Mouse (Mus musculus): ENCODE data around the gene Gm20388. TPM values are rescaled to one million over a fixed set of nuclear protein-coding genes. Genes with fewer than 3 reads are reported as not detected.

The Gm20388 gene
- total RNA-seq, 2 experiments from 2014 or later, result 4.4 to 7.8 TPM

DNA sequence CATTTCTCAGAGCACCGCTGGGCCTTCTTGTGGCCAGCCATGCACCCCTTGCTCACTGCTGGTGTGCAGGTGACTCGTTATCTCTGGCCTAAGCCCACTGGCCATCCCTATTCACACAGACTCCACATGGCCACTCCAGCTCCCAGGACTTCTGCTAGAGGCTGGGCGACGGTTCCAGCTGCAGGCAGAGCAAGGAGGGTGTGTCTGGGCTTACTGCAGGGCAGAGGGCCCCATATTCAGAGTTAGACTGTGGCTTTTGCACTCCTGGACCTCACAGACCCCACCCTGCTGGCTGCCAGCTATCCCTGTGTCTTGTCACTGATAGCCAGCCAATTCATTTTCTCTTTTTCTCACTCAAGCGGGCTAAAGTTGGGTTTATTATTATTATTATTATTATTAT is 773.4 kb downstream of the Gm20388 start:
- no peak for DNase-seq (ENCODE audit: low spot score in 2 of 2)

DNA sequence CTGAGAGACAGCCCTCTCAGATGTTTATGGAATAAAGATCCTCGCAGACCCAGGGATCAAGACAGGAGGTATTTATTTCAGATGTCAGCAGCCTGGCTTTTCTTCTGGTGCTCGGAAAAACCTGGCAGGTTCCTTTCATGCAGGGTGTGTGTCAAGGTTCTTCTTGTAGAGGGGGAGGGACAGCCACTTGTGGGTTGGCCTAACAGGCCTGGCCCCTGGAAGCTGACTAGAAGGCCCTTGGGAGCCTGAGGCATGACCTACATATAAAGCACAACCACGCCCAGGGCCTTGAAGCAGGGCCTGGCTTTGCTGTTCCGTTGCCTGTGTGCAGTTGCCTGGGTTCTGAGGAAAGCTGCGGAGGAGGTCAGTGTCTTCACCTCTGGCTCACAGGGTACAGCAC is 774.5 kb downstream of the Gm20388 start:
- DNase-seq (ENCODE audit: low spot score in 2 of 2), result no peak

DNA sequence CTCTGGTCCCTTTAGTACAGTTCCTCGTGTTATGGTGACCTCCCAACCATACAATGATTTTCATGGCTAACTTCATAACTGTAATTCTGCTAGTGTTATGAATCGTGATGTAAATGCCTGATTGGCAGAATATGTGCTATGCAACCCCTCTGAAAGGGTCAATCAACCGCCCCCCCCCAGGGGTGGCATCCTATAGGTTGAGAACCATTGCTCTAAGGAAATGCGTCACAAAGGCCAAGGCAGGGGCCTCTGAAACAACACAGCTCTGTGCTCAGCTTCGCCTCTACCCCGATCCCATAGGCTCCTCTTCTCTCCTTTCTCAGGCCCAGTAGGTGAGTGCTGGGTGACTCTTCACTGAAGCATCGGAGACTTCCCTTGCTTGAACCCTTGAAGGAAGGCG is 775.0 kb downstream of the Gm20388 start:
- no peak for DNase-seq (ENCODE audit: low spot score in 2 of 2)

DNA sequence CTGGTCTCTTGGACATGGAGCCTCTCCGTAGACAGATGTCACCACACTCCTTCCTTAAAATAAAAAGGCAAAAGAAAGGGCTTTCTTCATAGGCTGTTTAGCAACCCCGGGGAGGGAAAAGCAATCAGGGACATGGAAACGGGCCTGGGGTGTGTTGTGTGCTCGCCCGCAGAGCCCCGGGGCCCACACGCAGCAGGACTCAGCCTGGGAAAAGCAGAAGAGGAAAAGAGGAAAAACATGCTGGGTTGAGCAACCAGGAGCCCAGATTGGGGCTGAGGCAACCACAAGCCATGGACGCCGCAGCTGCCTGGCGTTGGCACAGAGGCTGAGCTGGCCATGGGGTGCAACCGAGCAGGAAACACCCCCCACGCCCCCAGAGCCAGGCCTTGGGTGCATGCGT is 775.4 kb downstream of the Gm20388 start:
- DNase-seq (ENCODE audit: low spot score in 2 of 2), result no peak

DNA sequence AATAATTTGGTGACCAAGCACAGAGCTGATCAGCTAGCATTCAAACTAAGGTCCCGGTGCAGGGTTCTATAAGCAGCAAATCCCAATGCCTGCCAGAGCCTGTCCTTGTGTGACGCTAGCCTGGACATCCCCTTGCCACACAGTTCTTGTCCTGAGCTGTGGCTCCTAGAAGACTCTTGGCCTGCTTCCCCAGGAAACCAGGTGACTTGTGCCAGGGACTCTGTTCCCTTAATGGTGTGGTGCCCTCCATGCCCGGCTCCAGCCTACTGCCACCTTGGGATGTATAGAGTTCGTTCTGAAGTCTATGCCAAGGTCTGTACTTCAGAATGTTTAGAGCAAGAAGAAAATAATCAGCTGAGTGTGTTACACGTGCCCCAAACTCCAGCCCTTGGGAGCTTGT is 775.9 kb downstream of the Gm20388 start:
- DNase-seq (ENCODE audit: low spot score in 2 of 2), result no peak

DNA sequence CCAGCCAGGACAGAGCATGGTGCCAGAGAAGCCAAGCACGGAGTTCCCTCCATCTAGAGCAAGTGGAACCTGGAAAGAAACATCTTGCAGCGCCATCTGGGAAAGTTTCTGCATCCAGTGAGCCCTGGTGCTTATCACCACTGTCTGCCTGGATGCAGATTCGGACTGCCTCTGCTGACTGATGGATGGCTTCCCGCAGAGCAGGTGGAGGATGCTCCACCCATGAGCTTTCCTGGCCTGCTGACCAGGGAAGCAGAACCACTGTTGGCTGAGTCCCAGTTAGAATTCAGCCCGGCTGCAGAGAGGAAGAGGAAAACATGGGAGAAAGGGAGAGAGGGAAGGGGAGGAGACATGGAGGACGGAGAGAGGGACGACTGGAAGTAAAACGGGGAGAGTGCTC is 777.1 kb downstream of the Gm20388 start:
- DNase-seq (ENCODE audit: low spot score in 2 of 2), result no peak

DNA sequence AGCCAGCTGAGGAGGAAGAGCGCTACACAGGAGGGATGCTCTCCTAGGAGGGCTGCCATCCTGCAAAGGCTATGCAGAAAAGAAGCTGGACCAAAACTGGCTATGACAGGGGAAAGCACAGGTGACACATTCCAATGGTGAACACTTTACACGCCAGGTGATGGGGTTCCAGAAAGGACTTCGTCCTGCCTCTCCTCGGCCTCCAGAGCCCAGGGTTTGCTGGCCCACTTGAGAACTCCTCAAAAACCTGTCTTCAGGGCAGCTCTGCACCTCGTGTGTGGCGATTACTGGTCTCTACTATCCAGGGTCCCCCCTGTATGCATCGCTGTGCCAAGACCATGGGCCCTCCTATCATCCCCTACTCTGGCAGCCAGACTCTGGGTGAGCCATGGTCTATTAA is 777.9 kb downstream of the Gm20388 start:
- DNase-seq (ENCODE audit: low spot score in 2 of 2), result no peak

DNA sequence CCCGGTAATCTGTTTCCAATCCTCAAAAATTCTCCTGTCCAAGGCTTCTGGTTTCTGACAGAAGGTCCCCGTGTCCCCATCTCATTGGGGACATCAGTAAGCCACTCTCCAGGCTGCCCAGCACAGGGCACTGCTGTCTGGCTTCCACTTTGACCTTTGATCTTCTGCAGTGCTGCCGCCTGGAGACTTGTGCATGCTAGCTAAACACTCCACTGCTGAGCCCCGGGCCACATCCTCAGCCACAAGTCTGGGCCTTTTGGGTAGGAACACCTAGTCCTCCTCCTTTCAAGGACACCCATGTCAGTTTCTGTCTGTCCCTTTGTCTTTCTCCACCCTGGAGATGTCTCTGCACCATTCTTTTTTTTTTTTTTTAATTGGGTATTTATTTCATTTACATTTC is 782.3 kb downstream of the Gm20388 start:
- DNase-seq (ENCODE audit: low spot score in 2 of 2), result no peak

DNA sequence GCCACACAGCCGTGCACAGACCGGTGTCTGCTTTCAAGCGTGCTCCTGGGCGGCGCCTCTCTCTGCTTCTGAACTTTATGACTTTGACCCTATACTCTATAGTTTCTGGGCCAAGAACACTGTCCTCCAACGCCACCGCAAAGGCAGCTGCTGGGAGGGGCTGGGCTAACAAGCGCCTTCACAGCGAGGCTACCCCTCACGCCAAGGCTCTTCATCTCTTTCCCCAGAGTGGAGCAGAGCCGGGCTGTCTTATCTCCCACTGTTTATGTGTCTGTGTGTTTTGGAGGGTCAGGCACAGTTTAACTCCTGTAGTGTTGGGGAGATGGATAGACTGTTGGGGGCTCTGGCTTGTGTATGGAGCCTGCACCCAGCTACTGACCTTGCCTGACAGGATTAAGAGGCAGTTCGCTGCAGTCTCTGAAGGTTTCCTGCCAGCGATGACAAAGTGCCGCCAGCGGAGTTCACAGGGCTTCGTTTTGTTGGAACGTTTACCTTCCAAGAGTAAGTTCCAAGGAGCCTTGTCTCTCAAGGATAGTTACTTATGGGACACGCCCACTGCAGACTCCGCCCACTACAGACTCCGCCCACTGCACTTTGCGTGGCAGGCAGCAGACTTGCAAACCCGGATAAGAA is 783.3 kb downstream of the Gm20388 start:
- no peak for DNase-seq (ENCODE audit: low spot score in 2 of 2)

DNA sequence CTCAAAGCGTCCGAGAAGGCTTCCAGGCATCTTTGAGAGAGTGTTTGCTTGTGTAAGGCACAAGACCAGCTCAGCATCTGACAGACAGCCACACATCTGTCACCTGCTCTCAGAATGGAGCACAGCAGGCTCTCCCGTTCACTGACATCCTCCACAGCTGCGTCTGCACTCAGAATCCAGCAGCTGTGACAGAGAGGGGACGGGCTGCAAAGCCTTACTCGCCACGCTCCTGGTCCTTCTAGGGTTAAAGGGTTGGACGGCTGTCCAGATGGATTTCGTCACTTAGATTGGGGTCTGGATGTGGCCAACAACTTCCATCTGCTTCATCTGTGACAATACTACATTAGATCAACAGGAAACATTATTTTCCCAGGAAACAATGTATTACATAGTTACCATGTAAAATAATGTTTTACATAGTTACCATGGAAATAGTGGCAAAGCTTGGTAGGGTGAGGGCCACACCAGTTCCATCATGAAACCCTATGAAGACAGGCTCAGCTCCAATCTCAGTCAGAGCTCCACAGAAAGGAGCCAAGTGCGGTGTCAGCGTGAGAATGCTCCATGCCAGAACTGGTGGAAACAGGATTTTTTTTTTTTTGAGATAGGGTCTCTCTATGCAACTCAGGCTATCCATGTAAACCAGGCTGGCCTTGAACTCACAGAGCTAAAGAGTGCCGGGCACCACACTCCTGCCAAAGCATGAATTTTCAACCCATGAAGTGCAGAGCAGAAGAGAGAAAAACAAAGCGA is 785.9 kb downstream of the Gm20388 start:
- no peak for DNase-seq (ENCODE audit: low spot score in 2 of 2)

DNA sequence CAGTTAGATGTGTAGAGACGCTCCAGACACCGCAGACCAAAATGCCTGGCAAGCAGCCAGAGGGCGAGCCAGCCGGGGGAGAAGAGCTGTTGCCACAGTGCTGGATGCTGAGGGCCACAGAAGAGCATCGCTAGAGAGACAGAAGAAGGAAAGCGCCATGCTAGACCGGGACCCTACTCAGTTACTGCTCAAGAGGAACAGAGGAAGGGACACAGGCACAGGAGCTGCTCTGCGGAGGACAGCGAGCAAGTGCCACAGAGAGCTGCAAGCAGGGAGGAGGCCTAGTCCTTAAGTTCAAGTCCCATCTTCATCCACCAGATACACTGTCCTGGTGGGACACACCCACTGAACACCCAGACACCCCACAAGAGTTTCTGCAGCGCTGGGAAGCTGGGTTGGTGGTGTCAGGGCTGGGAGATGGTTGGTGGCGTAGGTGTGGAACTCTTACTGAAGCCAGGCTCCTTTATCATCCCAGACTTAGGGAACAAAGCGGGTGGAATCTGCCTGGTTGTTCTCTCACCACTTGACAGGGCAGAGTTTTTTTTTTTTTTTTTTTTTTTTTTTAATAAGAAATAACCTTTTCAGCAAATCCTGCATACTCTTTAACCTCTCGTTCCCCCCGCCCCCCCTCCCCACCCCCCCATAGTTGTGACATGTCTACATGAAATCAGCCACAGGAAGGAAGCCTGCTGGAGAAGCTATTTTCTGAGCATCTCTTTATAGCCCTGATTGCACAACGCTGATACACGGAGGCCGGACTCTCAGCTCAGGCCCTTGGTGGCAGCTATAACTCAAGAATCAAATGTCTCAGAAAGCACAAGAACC is 786.7 kb downstream of the Gm20388 start:
- no peak for DNase-seq (ENCODE audit: low spot score in 2 of 2)

DNA sequence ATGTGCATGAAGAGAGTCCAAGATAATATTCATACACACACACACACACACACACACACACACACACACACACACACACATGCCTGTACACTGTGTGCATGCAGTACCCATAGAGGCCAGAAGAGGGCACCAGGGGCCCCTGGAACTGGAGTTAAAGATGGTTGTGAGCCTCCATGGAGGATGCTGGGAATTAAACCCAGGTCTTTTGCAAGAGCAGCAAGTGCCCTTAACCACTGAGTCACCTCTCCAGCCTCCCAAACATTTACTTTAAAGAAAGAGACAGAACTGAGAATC is 787.3 kb downstream of the Gm20388 start:
- DNase-seq (ENCODE audit: low spot score in 2 of 2), result no peak

DNA sequence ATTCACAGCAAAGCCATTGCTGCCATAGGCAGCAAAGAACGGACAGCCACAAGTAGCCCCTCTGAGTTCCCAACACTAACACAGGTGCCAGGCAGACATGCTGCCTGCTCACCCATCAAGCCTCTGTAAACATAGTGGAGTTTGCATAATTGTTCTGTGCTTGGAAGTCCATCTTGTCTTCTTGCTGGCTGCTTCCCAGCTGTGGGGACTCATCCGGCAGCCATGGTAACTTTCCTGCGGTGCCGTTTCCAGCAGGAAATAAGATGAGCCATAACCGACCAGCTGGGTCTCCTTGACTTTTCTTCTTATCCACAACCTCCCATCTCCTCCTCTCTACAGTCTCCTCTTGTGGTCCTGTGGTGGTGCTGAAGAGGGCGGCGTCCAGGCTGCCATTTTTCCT is 787.8 kb downstream of the Gm20388 start:
- no peak for DNase-seq (ENCODE audit: low spot score in 2 of 2)

DNA sequence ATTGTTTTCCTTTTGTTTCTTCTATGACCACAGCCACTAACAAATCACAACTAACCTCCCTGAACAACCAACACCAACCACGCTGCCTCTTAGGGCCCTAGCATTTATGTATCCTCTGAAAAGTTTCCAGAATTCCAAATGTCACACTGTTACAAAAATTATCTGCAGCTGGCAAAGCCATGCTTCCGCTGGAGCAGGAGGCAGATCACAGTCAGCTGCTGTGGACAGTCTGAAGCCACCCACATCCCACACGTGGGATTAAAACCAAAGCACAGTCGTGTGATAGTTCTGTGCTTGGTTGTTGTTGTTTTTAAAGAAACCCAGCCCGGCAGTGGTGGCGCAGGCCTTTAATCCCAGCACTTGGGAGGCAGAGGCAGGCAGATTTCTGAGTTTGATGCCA is 788.4 kb downstream of the Gm20388 start:
- DNase-seq (ENCODE audit: low spot score in 2 of 2), result no peak

DNA sequence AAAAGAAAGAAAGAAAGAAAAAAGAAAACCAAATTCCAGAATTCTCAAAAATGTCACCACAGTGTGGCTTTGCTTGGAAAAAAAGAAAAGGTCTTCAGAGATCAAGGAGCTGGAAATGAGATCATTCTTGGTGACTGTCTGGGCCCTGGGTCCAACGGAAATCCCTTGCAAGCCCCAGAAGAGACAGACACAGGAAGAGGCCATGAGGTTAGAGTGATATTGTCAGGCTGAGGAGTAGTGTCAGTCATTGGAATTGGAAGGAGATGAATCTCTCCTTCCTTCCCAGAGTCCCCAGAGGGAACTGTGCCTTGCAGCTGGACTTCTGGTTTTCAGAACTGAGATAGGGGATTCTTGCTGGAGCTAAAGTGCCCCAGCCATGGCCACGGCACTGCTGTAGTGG is 788.9 kb downstream of the Gm20388 start:
- no peak for DNase-seq (ENCODE audit: low spot score in 2 of 2)

DNA sequence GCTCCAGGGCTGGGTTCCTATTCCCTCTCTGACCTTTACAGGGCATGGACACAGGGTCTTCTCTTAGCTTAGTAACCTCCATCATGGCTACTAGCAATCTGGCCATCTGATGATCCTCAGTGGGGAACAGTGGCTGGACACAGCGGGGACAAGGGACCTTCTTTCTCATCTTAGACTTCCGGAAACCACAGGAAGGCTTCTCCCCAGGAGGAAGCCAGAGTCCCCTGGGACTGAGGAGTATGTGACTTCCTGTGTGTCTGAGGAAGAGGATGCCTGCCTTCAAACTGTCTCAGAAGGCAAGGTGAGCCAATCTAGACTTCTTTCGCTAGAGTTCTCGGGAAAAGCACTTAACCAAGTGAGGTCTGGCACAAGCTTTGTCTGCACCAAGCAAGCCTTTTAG is 789.4 kb downstream of the Gm20388 start:
- DNase-seq (ENCODE audit: low spot score in 2 of 2), result no peak

DNA sequence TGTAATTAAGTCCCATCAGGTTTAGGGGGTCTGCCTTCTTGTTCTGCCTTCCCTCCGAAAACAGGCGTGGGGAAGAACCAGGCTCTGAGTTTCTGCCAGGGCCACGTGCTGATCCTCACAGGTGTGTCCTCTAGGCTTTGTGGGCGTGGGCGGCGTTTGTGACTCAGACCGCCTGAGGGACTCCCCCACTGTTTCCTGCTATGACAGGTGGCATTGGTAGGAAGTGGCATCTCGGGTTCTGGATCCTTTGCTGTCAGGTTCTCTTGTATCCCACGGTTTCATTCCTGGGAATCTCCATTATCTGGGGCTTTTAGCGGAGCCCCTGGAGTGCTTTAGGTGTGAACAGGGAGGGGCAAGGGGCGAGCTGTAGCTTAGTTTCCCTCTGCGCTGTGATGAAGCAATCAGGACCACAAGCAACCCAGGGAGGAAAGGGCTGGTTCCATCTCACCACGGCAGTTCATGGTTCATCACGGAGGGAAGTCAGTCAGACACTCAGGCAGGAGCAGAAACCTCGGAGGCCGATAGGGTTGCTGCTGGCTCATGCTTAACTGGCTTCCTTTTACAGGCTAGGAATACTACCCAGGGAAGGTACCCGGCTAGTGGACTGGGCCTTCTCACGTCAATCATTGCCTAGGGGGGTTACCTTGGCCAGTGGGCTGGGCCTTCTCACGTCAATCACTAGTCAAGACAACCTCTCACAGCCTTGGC is 791.3 kb downstream of the Gm20388 start:
- peak in 1 of 2 experiments; percentile 26 for DNase-seq (ENCODE audit: low spot score in 2 of 2)

DNA sequence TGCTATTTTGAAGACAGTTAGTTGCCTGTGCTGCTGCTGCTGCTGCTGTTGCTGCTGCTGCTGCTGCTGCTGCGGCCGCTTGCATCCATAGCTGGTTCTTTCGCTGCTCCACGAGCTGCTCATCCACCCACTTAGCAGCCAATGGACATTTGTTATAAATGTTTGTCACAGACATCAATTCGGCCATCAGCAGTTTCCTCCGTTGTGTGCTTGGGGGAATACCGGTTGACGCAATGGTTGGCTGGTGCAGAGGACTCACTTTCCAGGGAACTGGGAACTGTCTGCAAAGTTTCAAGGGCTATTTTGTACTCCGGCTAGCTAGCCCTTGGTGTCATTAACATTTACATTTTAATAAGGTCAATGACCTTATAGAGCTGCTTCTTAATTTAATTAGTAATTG is 793.6 kb downstream of the Gm20388 start:
- DNase-seq (ENCODE audit: low spot score in 2 of 2), result no peak

DNA sequence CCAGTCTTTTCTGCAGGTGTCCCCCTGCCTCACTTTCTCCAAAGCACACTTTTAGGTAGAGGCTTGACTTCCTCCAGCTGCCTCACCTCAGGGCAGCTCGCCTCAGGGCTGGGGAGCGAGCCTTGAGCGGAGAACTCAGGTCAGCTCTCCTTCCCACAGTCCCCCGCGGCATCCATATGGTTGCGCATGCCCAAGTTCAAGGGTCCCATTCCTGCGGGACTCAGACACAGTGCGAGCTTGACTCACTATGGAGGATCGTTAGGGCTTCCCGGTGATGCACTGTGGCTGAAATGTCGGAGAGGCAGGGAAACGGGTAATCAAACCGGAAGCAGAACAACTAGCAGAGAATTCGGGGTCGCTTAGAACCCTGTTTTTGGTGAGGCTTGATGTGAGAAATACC is 794.5 kb downstream of the Gm20388 start:
- no peak for DNase-seq (ENCODE audit: low spot score in 2 of 2)

DNA sequence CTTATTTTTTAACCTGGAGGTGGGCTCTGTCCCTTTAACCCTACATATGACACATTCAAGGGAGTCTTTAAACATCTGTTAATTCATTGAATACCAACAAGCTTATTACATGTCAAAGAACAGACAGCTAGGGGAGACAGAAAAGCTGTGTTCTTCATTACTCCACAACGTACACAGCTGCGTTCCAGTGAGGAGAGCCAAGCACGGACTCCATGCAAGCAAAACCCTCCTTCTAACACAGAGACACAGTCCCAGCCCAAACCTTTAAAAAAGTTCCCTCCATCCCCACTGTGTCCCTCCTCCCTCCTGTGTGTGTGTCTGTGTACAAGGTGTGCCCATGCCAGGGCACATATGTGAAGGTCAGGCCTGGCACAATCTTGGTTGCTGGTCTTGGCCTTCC is 795.6 kb downstream of the Gm20388 start:
- DNase-seq (ENCODE audit: low spot score in 2 of 2), result no peak

DNA sequence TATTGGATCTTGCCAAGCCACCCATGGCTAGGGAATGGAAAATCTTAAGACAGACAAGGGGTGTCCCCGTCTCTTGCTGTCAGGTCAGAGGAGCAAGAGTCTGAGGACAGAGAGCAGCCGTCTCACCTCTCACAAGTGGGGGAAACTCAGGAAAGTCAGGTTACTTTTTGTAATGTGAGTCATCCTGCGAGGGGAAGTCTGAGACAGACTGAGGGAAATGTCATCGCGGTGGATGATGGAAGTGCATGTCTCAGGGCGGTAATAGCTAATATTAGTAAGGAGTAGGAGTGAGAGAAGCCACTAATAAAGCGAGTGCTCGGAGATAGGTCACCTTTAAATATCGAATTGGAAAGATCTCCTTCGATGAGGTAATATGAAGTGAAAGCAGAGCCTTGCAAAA is 798.5 kb downstream of the Gm20388 start:
- no peak for DNase-seq (ENCODE audit: low spot score in 2 of 2)

DNA sequence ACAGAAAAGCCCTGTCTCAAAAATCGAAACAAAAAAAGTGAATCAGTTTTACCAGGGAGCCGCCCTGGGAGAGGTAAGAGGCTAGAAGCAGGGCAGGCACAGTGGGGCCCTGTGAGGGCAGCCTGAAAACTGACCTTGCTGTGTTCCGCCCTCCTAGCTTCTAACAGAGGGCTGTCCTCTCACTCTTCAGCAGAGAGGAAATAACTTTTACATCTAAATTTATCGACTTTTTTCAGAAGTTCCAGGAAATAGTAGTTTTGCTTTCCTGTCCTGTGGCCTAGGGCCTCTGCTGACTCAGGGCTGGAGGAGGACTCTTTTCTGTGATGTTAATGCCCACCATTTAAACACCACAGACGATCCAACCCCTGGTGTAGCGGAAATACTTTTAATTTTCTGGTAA is 804.6 kb downstream of the Gm20388 start:
- no peak for DNase-seq (ENCODE audit: low spot score in 2 of 2)
